Mouse (Mus musculus): ENCODE measurements at regions not wholly inside any gene's neighbourhood (a gene's known extent, or its start where the extent isn't known, plus 50 kb on each side); places are given as distances from the start of the nearest gene placed in this dataset.
A peak's percentile ranks its signal among the peaks of the same experiment; 100 is the strongest.

GRCm38 (mm10) chr12:109390978-109391377 is 61.6 kb upstream of the Dlk1 start:
- H3K36me3 ChIP-seq (ENCODE audit: insufficient read depth, low read length), result no peaks in the 10 kb centered on the region
- ATAC-seq (replicated peaks; ENCODE audit: low FRiP score, low read depth) (no peak), DNase-seq (ENCODE audit: low spot score) (no peak)
- no peaks in the 10 kb centered on the region for H3K4me1 ChIP-seq (replicated peaks; ENCODE audit: insufficient read depth, low read length)
- 74% methylated on average over 8 of the region's 8 CpGs for WGBS
- H3K4me2 ChIP-seq (ENCODE audit: low read length), result no peak overlapping the region
- no peak overlapping the region for H3K27ac ChIP-seq
- TF ChIP-seq CTCF (IDR thresholded peaks at IDR 0.05; ENCODE audit: low read depth), result no peak
- no peak overlapping the region for H3K9ac ChIP-seq (ENCODE audit: low read depth, low read length)
- no peaks in the 10 kb centered on the region for H3K27me3 ChIP-seq (ENCODE audit: insufficient read depth, low read length)
- no peak overlapping the region for H3K4me3 ChIP-seq (replicated peaks; ENCODE audit: low read depth, low read length)
- no peaks in the 10 kb centered on the region for H3K9me3 ChIP-seq (replicated peaks; ENCODE audit: low read length)

- no peak for DNase-seq (ENCODE audit: low spot score)
Measured at GRCm38 (mm10) chr12:109393326-109393725, 59.3 kb upstream of the Dlk1 start.

GRCm38 (mm10) chr12:109393795-109394194 is 58.8 kb upstream of the Dlk1 start:
- Histone ChIP-seq H3K4me3 (replicated peaks; ENCODE audit: low read depth, low read length) (no peak overlapping the region), H3K4me2 (ENCODE audit: low read length) (no peak overlapping the region), H3K9me3 (replicated peaks; ENCODE audit: low read length) (no peaks in the 10 kb centered on the region), H3K36me3 (ENCODE audit: insufficient read depth, low read length) (no peaks in the 10 kb centered on the region), H3K27me3 (ENCODE audit: insufficient read depth, low read length) (no peaks in the 10 kb centered on the region), H3K9ac (ENCODE audit: low read depth, low read length) (no peak overlapping the region), H3K27ac (no peak overlapping the region), H3K4me1 (replicated peaks; ENCODE audit: insufficient read depth, low read length) (no peaks in the 10 kb centered on the region)
- 7% methylated on average over 15 of the region's 15 CpGs for WGBS
- ATAC-seq (replicated peaks; ENCODE audit: low FRiP score, low read depth) (peak; percentile 82), DNase-seq (ENCODE audit: low spot score) (peak; percentile 80)
- peak; percentile 95 for TF ChIP-seq CTCF (IDR thresholded peaks at IDR 0.05; ENCODE audit: low read depth)

More at GRCm38 (mm10) chr12:109393326-109393725, 59.3 kb upstream of the Dlk1 start:
- no peaks in the 10 kb centered on the region for H3K36me3 ChIP-seq (ENCODE audit: insufficient read depth, low read length)
- 49% methylated on average over 8 of the region's 8 CpGs for whole genome bisulfite sequencing
- no peak overlapping the region for H3K4me3 ChIP-seq (replicated peaks; ENCODE audit: low read depth, low read length)
- TF ChIP-seq CTCF (IDR thresholded peaks at IDR 0.05; ENCODE audit: low read depth), result no peak
- H3K27ac ChIP-seq, result no peak overlapping the region
- no peaks in the 10 kb centered on the region for H3K27me3 ChIP-seq (ENCODE audit: insufficient read depth, low read length)
- ATAC-seq (replicated peaks; ENCODE audit: low FRiP score, low read depth), result no peak
- H3K4me2 ChIP-seq (ENCODE audit: low read length), result no peak overlapping the region
- no peaks in the 10 kb centered on the region for H3K4me1 ChIP-seq (replicated peaks; ENCODE audit: insufficient read depth, low read length)
- no peak overlapping the region for H3K9ac ChIP-seq (ENCODE audit: low read depth, low read length)
- H3K9me3 ChIP-seq (replicated peaks; ENCODE audit: low read length), result no peaks in the 10 kb centered on the region

GRCm38 (mm10) chr12:109394396-109394795 is 58.2 kb upstream of the Dlk1 start:
- no peak overlapping the region for H3K4me2 ChIP-seq (ENCODE audit: low read length)
- H3K27ac ChIP-seq, result no peak overlapping the region
- H3K4me3 ChIP-seq (replicated peaks; ENCODE audit: low read depth, low read length), result no peak overlapping the region
- no peaks in the 10 kb centered on the region for H3K36me3 ChIP-seq (ENCODE audit: insufficient read depth, low read length)
- H3K27me3 ChIP-seq (ENCODE audit: insufficient read depth, low read length), result no peaks in the 10 kb centered on the region
- H3K9ac ChIP-seq (ENCODE audit: low read depth, low read length), result no peak overlapping the region
- no peaks in the 10 kb centered on the region for H3K9me3 ChIP-seq (replicated peaks; ENCODE audit: low read length)
- ATAC-seq (replicated peaks; ENCODE audit: low FRiP score, low read depth), result no peak
- 56% methylated on average over 11 of the region's 11 CpGs for WGBS
- no peak for TF ChIP-seq CTCF (IDR thresholded peaks at IDR 0.05; ENCODE audit: low read depth)
- H3K4me1 ChIP-seq (replicated peaks; ENCODE audit: insufficient read depth, low read length), result no peaks in the 10 kb centered on the region; the same call in 1 of the 2 replicates
- no peak for DNase-seq (ENCODE audit: low spot score)

GRCm38 (mm10) chr12:109396614-109397013 is 56.0 kb upstream of the Dlk1 start:
- ATAC-seq (replicated peaks; ENCODE audit: low FRiP score, low read depth), result no peak
- no peak overlapping the region for H3K27ac ChIP-seq

GRCm38 (mm10) chr12:109397175-109398058 is 55.2 kb upstream of the Dlk1 start:
- peak; percentile 30; the same call in 1 of the 2 replicates for TF ChIP-seq CTCF (IDR thresholded peaks at IDR 0.05; ENCODE audit: low read depth)
- WGBS, result 59% methylated on average over 12 of the region's 12 CpGs
- Histone ChIP-seq H3K9ac (ENCODE audit: low read depth, low read length) (no peak overlapping the region), H3K4me2 (ENCODE audit: low read length) (no peak overlapping the region), H3K27me3 (ENCODE audit: insufficient read depth, low read length) (no peaks in the 10 kb centered on the region), H3K4me3 (replicated peaks; ENCODE audit: low read depth, low read length) (no peak overlapping the region), H3K36me3 (ENCODE audit: insufficient read depth, low read length) (no peaks in the 10 kb centered on the region), H3K27ac (no peak overlapping the region), H3K9me3 (replicated peaks; ENCODE audit: low read length) (no peaks in the 10 kb centered on the region), H3K4me1 (replicated peaks; ENCODE audit: insufficient read depth, low read length) (peaks cover 3% of the 10 kb centered on the region; the same call in 1 of the 2 replicates)
- DNase-seq (ENCODE audit: low spot score) (no peak), ATAC-seq (replicated peaks; ENCODE audit: low FRiP score, low read depth) (no peak)

More at GRCm38 (mm10) chr12:109396614-109397013, 56.0 kb upstream of the Dlk1 start:
- Histone ChIP-seq H3K36me3 (ENCODE audit: insufficient read depth, low read length) (no peaks in the 10 kb centered on the region), H3K4me2 (ENCODE audit: low read length) (no peak overlapping the region), H3K9ac (ENCODE audit: low read depth, low read length) (no peak overlapping the region), H3K27me3 (ENCODE audit: insufficient read depth, low read length) (no peaks in the 10 kb centered on the region), H3K9me3 (replicated peaks; ENCODE audit: low read length) (no peaks in the 10 kb centered on the region), H3K4me1 (replicated peaks; ENCODE audit: insufficient read depth, low read length) (peaks cover 3% of the 10 kb centered on the region; the same call in 1 of the 2 replicates), H3K4me3 (replicated peaks; ENCODE audit: low read depth, low read length) (no peak overlapping the region)
- peak; percentile 26; the same call in 1 of the 2 replicates for TF ChIP-seq CTCF (IDR thresholded peaks at IDR 0.05; ENCODE audit: low read depth)
- 79% methylated on average over 6 of the region's 6 CpGs for WGBS
- no peak for DNase-seq (ENCODE audit: low spot score)

Measured in kidney, postnatal 0 days (tissue).